Mouse (Mus musculus) kidney, embryonic 15.5 days (tissue): ENCODE data around the gene Scamp3. TPM values are rescaled to one million over a fixed set of nuclear protein-coding genes. Genes with fewer than 3 reads are reported as not detected.

Experiments
- ATAC-seq: fragments of 200-750 bp; cut with Nextera tagmentation; replicated peaks from 2 replicates; pipeline ENCODE4 v1.8.0; 2017; ENCODE audit warnings: moderate TSS enrichment; ENCODE audit not compliant: low FRiP score
- H3K27ac ChIP-seq: fragments of 300-500 bp; sonication (generic); 2 replicates; pipeline ENCODE4 v1.5.1; 2015; ENCODE audit warnings: mild to moderate bottlenecking, inconsistent platforms
- H3K27me3 ChIP-seq: fragments of 300-500 bp; sonication (generic); 2 replicates; pipeline ENCODE4 v1.6.1; 2015; ENCODE audit warnings: inconsistent platforms
- H3K36me3 ChIP-seq: fragments of 300-500 bp; sonication (generic); 2 replicates; pipeline ENCODE4 v1.6.1; 2015; ENCODE audit warnings: inconsistent platforms
- H3K4me1 ChIP-seq: fragments of 300-500 bp; sonication (generic); 2 replicates; pipeline ENCODE4 v1.6.1; 2015; ENCODE audit warnings: inconsistent platforms
- H3K4me2 ChIP-seq: fragments of 300-500 bp; sonication (generic); 2 replicates; pipeline ENCODE4 v1.6.1; 2015; ENCODE audit warnings: moderate library complexity, mild to moderate bottlenecking, inconsistent platforms
- H3K4me3 ChIP-seq: fragments of 300-500 bp; sonication (generic); replicated peaks from 2 replicates; pipeline ENCODE4 v1.5.1; 2015; ENCODE audit warnings: mild to moderate bottlenecking, inconsistent platforms
- H3K9ac ChIP-seq: fragments of 300-500 bp; sonication (generic); 2 replicates; pipeline ENCODE4 v1.6.1; 2015; ENCODE audit warnings: mild to moderate bottlenecking, inconsistent platforms
- H3K9me3 ChIP-seq: fragments of 300-500 bp; sonication (generic); replicated peaks from 2 replicates; pipeline ENCODE4 v1.6.1; 2016; ENCODE audit warnings: inconsistent platforms
- WGBS: fragments of 180-500 bp; shearing (Covaris S2); methylation state at CpG from one replicate; pipeline ENCODE4 v1.1.7; 2015; ENCODE audit warnings: mixed read lengths; 5-methylcytosine and 5-hydroxymethylcytosine counted together
- polyA plus RNA-seq: library from polyadenylated mRNA; unstranded; fragments of >200 nt; fragmentation: Nextera tagmentation; extraction: Ambion mirVana; gene quantifications from 2 replicates; pipeline ENCODE4 v1.2.1, GENCODE M21; 2015

Gene Scamp3
- polyA plus RNA-seq, 1 experiment from 2014 or later = 133 TPM

DNA sequence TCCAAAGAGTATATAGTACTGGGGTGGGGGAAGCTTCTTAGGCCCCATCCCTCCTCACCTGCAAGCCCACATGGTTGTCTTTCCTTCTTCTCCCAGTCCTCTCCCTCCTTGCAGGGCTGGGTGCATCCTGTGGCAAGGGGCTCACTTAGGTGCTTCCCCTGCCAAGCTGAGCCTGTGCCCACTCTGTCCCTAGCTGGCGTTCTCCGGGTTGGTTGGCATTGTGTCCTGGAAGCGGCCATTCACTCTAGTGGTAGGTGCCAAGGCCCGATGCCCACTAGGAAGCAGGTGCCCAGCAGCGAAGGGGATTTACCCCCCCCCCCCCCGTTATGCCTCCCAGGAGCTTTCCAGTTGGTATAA is 6.7 kb downstream of the Scamp3 start:
- H3K36me3 ChIP-seq = peaks cover 55% of the 10 kb centered on the region
- peaks cover 65% of the 10 kb centered on the region for H3K4me1 ChIP-seq
- no peaks in the 10 kb centered on the region for H3K9me3 ChIP-seq
- H3K27me3 ChIP-seq = no peaks in the 10 kb centered on the region
- ATAC-seq = no peak
- peak overlapping the region; percentile 83 for H3K4me2 ChIP-seq
- WGBS = 66% methylated on average over 6 of the region's 6 CpGs
- H3K4me3 ChIP-seq = peak overlapping the region; percentile 60
- H3K27ac ChIP-seq = peak overlapping the region; percentile 89
- peak overlapping the region; percentile 54 for H3K9ac ChIP-seq

DNA sequence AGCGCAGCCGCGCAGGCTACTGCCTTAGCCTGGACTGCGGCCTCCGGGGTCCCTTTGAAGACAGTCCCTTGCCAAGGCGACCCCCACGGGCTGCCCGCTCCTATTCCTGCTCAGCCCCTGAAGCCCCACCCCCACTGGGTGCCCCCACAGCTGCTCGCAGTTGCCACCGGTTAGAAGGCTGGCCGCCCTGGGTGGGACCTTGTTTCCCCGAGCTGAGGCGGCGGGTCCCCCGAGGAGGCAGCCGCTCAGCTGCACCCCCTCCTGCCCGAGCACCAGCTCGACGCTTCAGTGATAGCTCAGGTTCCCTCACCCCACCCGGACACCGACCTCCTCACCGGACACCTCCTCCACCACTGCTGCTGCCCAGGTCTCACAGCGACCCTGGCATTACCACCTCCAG is 9.9 kb downstream of the Scamp3 start:
- 35% methylated on average over 23 of the region's 23 CpGs for WGBS
- no peak overlapping the region for H3K9ac ChIP-seq
- peak overlapping the region; percentile 78; the same call in 1 of the 2 replicates for H3K27ac ChIP-seq
- H3K36me3 ChIP-seq = peaks cover 27% of the 10 kb centered on the region
- no peaks in the 10 kb centered on the region for H3K27me3 ChIP-seq
- peaks cover 60% of the 10 kb centered on the region for H3K4me1 ChIP-seq
- no peaks in the 10 kb centered on the region for H3K9me3 ChIP-seq
- no peak for ATAC-seq
- H3K4me2 ChIP-seq = peak overlapping the region; percentile 40
- H3K4me3 ChIP-seq = no peak overlapping the region; the same call in 1 of the 2 replicates

GRCm38 (mm10) chr3:89187690-89188477 is 10.6 kb downstream of the Scamp3 start:
- Histone ChIP-seq H3K27me3 (no peaks in the 10 kb centered on the region), H3K4me3 (no peak overlapping the region), H3K27ac (peak overlapping the region; percentile 78), H3K9ac (no peak overlapping the region), H3K4me1 (peaks cover 54% of the 10 kb centered on the region), H3K36me3 (peaks cover 25% of the 10 kb centered on the region), H3K4me2 (peak overlapping the region; percentile 40), H3K9me3 (no peaks in the 10 kb centered on the region)
- 59% methylated on average over 18 of the region's 18 CpGs for WGBS
- no peak for ATAC-seq

- ATAC-seq = no peak
- peaks cover 52% of the 10 kb centered on the region for H3K4me1 ChIP-seq
- 58% methylated on average over 12 of the region's 12 CpGs for whole genome bisulfite sequencing
- no peak overlapping the region for H3K4me3 ChIP-seq
- peak overlapping the region; percentile 9; the same call in 1 of the 2 replicates for H3K4me2 ChIP-seq
- no peaks in the 10 kb centered on the region for H3K9me3 ChIP-seq
- no peaks in the 10 kb centered on the region for H3K27me3 ChIP-seq
- peaks cover 25% of the 10 kb centered on the region for H3K36me3 ChIP-seq
- no peak overlapping the region for H3K9ac ChIP-seq
- peak overlapping the region; percentile 78 for H3K27ac ChIP-seq
Measured at GRCm38 (mm10) chr3:89188478-89188875, 11.2 kb downstream of the Scamp3 start.

GRCm38 (mm10) chr3:89190436-89190835 is 13.2 kb downstream of the Scamp3 start:
- 82% methylated on average over 8 of the region's 8 CpGs for WGBS
- Histone ChIP-seq H3K4me3 (no peak overlapping the region), H3K36me3 (peaks cover 25% of the 10 kb centered on the region), H3K4me1 (peaks cover 34% of the 10 kb centered on the region), H3K4me2 (no peak overlapping the region), H3K27me3 (no peaks in the 10 kb centered on the region), H3K9ac (no peak overlapping the region), H3K9me3 (no peaks in the 10 kb centered on the region), H3K27ac (no peak overlapping the region)
- no peak for ATAC-seq

GRCm38 (mm10) chr3:89193351-89193750 is 16.1 kb downstream of the Scamp3 start:
- Histone ChIP-seq H3K27ac (no peak overlapping the region), H3K27me3 (no peaks in the 10 kb centered on the region), H3K4me3 (no peak overlapping the region), H3K9ac (no peak overlapping the region), H3K9me3 (no peaks in the 10 kb centered on the region), H3K4me2 (no peak overlapping the region), H3K36me3 (peaks cover 10% of the 10 kb centered on the region), H3K4me1 (peaks cover 19% of the 10 kb centered on the region)
- WGBS = 76% methylated on average over 1 of the region's 1 CpGs
- ATAC-seq = no peak

DNA sequence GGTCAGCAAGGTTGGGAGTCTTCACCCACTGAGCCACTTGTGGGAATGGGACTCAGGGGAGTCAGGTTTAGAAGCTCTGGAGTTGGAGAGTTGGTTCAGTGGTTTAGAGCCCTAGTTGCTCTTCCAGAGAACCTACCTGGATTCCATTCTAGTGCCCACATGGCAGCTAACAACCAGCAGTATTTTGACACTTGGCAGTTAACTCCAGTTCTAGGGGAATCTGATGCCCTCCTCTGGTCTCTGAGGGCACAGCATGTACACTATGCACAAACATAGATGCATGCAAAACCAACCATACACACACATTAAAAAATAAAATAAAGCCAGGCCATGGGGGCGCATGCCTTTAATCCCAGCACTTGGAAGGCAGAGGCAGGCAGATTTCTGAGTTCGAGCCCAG is 16.6 kb downstream of the Scamp3 start:
- Histone ChIP-seq H3K4me2 (no peak overlapping the region), H3K9ac (no peak overlapping the region), H3K36me3 (peaks cover 5% of the 10 kb centered on the region; the same call in 1 of the 2 replicates), H3K9me3 (no peaks in the 10 kb centered on the region), H3K4me1 (peaks cover 14% of the 10 kb centered on the region), H3K27me3 (no peaks in the 10 kb centered on the region), H3K4me3 (no peak overlapping the region), H3K27ac (no peak overlapping the region)
- 86% methylated on average over 2 of the region's 2 CpGs for WGBS
- no peak for ATAC-seq

DNA sequence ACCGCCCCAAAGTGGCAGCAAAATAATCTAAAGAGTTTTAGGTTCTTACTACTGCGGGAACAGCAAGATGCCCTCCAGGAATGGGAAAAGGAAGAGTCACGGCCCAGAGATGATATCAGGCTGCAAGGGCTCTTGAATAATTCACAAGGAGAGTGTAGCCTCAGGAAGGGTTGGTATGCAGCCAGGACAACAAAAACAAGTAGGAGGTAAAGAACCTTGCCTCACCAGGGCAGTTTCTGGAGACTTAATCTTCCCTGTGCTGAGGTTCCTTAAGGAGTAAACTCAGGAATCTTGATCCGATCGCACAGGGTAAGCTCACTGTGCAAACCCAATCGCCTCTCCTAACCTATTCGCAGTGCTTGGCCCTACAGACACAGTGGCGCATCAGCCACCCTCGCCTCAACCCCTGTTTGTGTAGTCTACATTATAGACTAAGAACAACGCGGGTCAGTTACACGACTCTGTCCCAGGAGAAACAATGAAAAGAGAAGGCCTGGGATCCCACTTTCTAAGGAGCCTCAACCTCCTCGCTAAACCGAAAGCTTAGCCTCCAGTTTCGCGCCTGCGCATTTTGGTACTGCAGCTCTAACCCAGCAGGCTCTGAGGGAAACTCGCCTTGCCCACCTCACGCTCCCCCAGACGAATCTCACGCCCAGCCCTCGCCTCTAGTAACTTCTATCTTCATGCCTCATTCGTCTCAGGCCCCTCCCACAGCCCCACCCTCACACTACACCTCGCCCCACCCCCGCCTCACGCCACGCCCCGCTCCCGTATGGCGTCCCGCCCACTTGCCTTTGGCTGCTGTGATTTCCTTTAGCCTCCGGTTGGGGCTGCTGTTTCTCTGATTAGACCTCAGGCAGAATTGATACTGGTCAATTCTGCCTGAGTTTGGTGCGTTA is 19.0 kb downstream of the Scamp3 start:
- peak; percentile 97 for ATAC-seq
- Histone ChIP-seq H3K4me3 (peak overlapping the region; percentile 46), H3K27ac (peak overlapping the region; percentile 88), H3K36me3 (no peaks in the 10 kb centered on the region), H3K9ac (peak overlapping the region; percentile 57), H3K27me3 (no peaks in the 10 kb centered on the region), H3K9me3 (no peaks in the 10 kb centered on the region), H3K4me2 (peak overlapping the region; percentile 62), H3K4me1 (peaks cover 12% of the 10 kb centered on the region)
- WGBS = 9% methylated on average over 33 of the region's 33 CpGs

DNA sequence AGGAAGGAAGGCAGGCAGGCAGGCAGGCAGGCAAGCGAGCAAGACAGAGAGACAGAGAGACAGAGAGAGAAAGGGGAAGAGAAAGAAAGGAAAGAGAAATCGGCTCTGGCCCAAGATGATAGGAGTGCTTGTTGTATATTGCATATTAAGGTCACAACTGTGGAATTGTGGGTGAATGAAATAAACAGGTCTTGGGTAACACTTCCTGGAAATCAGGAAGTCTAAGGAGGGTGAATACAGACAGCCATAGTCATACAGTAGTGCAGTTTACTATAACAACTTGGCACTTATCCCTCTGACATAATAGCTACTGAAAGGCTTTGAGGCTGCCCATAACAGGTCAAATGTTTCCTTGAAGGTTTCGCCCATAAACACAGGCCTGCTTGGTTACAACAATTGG is 22.6 kb downstream of the Scamp3 start:
- Histone ChIP-seq H3K9me3 (no peaks in the 10 kb centered on the region), H3K36me3 (0 out of 2 replicates have a peak, but pooled peaks cover 6% of the 10 kb centered on the region), H3K27me3 (no peaks in the 10 kb centered on the region), H3K4me3 (no peak overlapping the region), H3K27ac (no peak overlapping the region), H3K9ac (no peak overlapping the region), H3K4me1 (peaks cover 23% of the 10 kb centered on the region), H3K4me2 (no peak overlapping the region)
- WGBS = 74% methylated on average over 3 of the region's 3 CpGs
- ATAC-seq = no peak

GRCm38 (mm10) chr3:89202253-89203141 is 25.2 kb downstream of the Scamp3 start, which contains the start of gene Gba:
Gene Gba (plus strand): TSS chr3:89202928.
- H3K4me3 ChIP-seq = peak within 1 kb of the TSS; percentile 51
- H3K4me2 ChIP-seq = peak within 1 kb of the TSS; percentile 76
- peak; percentile 76 for ATAC-seq
- H3K27ac ChIP-seq = no peak within 1 kb of the TSS
- H3K9ac ChIP-seq = peak within 1 kb of the TSS; percentile 36
- WGBS = 25% methylated on average over 13 of the region's 13 CpGs
- peaks cover 11% of the 10 kb centered on the region for H3K4me1 ChIP-seq
- no peaks in the 10 kb centered on the region for H3K9me3 ChIP-seq
- no peaks in the 10 kb centered on the region for H3K27me3 ChIP-seq
- H3K36me3 ChIP-seq = peaks cover 30% of the 10 kb centered on the region

GRCm38 (mm10) chr3:89203142-89203514 is 25.9 kb downstream of the Scamp3 start:
- no peak for ATAC-seq
- Histone ChIP-seq H3K4me3 (peak overlapping the region; percentile 51), H3K27ac (no peak overlapping the region), H3K4me1 (peaks cover 11% of the 10 kb centered on the region), H3K4me2 (peak overlapping the region; percentile 76), H3K9ac (peak overlapping the region; percentile 36), H3K36me3 (peaks cover 36% of the 10 kb centered on the region), H3K27me3 (no peaks in the 10 kb centered on the region), H3K9me3 (no peaks in the 10 kb centered on the region)
- 40% methylated on average over 5 of the region's 5 CpGs for WGBS
